Comparison of ENCODE assay signal across 8 mouse cellular contexts in genomic region chr15:99294813-99295374, GRCm38 (mm10). TPM values are rescaled to one million over a fixed set of nuclear protein-coding genes. Genes with fewer than 3 reads are reported as not detected.
DNase-seq lines count a peak whose midpoint lies in the region; ATAC-seq and TF ChIP-seq lines count a peak whose summit lies in the region.

Prpf40b (plus strand) TSS chr15:99295087.

- H3K36me3 ChIP-seq in G1E (replicated peaks) = peaks cover 6% of the 10 kb centered on the region
- H3K36me3 ChIP-seq in forebrain, postnatal 0 days (ENCODE audit: insufficient read depth) = no peaks in the 10 kb centered on the region
- no peaks in the 10 kb centered on the region for H3K36me3 ChIP-seq in lung, embryonic 15.5 days

- 2% methylated on average over 51 of the region's 64 CpGs for WGBS in forebrain, postnatal 0 days
- WGBS in lung, embryonic 15.5 days = under 1% methylated on average over 61 of the region's 64 CpGs

- DNase-seq in G1E (ENCODE audit: low spot score) = peak; percentile 99
- DNase-seq in cerebellum, adult 18-20 months = peak; percentile 88 to 96
- DNase-seq in forebrain, postnatal 0 days = peak; percentile 96
- DNase-seq in heart, postnatal 4 days = peak; percentile 96
- DNase-seq in layer of hippocampus, adult 8-10 months (ENCODE audit: low spot score in 2 of 2) = peak; percentile 92 to 93
- peak; percentile 94 for DNase-seq in ovary, adult 18-20 months (ENCODE audit: low spot score)
- peak; percentile 89 for DNase-seq in thymus, postnatal 0 days (ENCODE audit: low spot score)

- peak; percentile 74 for ATAC-seq in G1E (ENCODE audit: extremely low read depth, insufficient number of reproducible peaks, low FRiP score, poor library complexity, severe bottlenecking)
- ATAC-seq in forebrain, postnatal 0 days = peak; percentile 96
- ATAC-seq in lung, embryonic 15.5 days (ENCODE audit: borderline replicate concordance, extremely low read depth, low FRiP score, low TSS enrichment) = peak; percentile 97

- peak within 1 kb of the TSS; percentile 74 for H3K4me3 ChIP-seq in G1E (ENCODE audit: low read depth, low read length)
- H3K4me3 ChIP-seq in forebrain, postnatal 0 days (ENCODE audit: low read depth, low read length) = peak within 1 kb of the TSS; percentile 62
- peak within 1 kb of the TSS; percentile 76 for H3K4me3 ChIP-seq in lung, embryonic 15.5 days

- TF ChIP-seq CTCF in G1E (IDR thresholded peaks at IDR 0.05; ENCODE audit: low read depth, low read length) = no peak
- TF ChIP-seq CTCF in forebrain, postnatal 0 days (IDR thresholded peaks at IDR 0.05; ENCODE audit: low read depth) = peak; percentile 58

- H3K27me3 ChIP-seq in G1E (ENCODE audit: insufficient read depth, low read length) = peaks cover 12% of the 10 kb centered on the region; the same call in 1 of the 2 replicates
- H3K27me3 ChIP-seq in forebrain, postnatal 0 days (ENCODE audit: insufficient read depth, low read length) = no peaks in the 10 kb centered on the region
- H3K27me3 ChIP-seq in lung, embryonic 15.5 days = no peaks in the 10 kb centered on the region

- H3K9ac ChIP-seq in forebrain, postnatal 0 days = peak within 1 kb of the TSS; percentile 72
- H3K9ac ChIP-seq in lung, embryonic 15.5 days = peak within 1 kb of the TSS; percentile 66

- H3K4me2 ChIP-seq in forebrain, postnatal 0 days (ENCODE audit: low read depth) = peak within 1 kb of the TSS; percentile 57
- peak within 1 kb of the TSS; percentile 76 for H3K4me2 ChIP-seq in lung, embryonic 15.5 days

- peak within 1 kb of the TSS; percentile 92 for H3K27ac ChIP-seq in forebrain, postnatal 0 days (ENCODE audit: low read depth, low read length)
- H3K27ac ChIP-seq in lung, embryonic 15.5 days = peak within 1 kb of the TSS; percentile 91

- peaks cover 29% of the 10 kb centered on the region for H3K4me1 ChIP-seq in G1E (ENCODE audit: insufficient read depth, low read depth, low read length)
- 0 out of 2 replicates have a peak, but pooled peaks cover 10% of the 10 kb centered on the region for H3K4me1 ChIP-seq in forebrain, postnatal 0 days (ENCODE audit: insufficient read depth)
- H3K4me1 ChIP-seq in lung, embryonic 15.5 days = peaks cover 10% of the 10 kb centered on the region

- no peaks in the 10 kb centered on the region for H3K9me3 ChIP-seq in G1E (replicated peaks)
- no peaks in the 10 kb centered on the region for H3K9me3 ChIP-seq in forebrain, postnatal 0 days (ENCODE audit: low read length)
- H3K9me3 ChIP-seq in lung, embryonic 15.5 days = no peaks in the 10 kb centered on the region

RNA-seq across cellular contexts. Expression of gene Prpf40b, which starts in this region (rescaled TPM):
- total RNA-seq in G1E (2014; fragmentation: Nextera tagmentation) (39.1 and 39.5 TPM in 2 replicates), G1E (2017) (10.1 and 13.1 TPM in 2 replicates)
- polyA plus RNA-seq in G1E (2012) = 47.2 and 53.8 TPM in 2 replicates
- 110 and 116 TPM in 2 replicates for total RNA-seq in forebrain, postnatal 0 days (2014; rRNA removed)
- polyA plus RNA-seq in forebrain, postnatal 0 days (2015; fragmentation: Nextera tagmentation; extraction: Ambion mirVana) = 69.1 and 89.7 TPM in 2 replicates
- 10 to 100 TPM; 36.5 to 41.4 TPM for total RNA-seq in heart, postnatal 4 days (2021)
- 100 to 1,000 TPM in 1 of 4 experiments, 10 to 100 TPM in 3; 93.1 to 117 (median 99.9) TPM for total RNA-seq in layer of hippocampus, adult 8-10 months (2022)
- 55.1 and 55.3 TPM in 2 replicates for polyA plus RNA-seq in lung, embryonic 15.5 days (2015; fragmentation: Nextera tagmentation; extraction: Ambion mirVana)
- polyA plus RNA-seq in thymus, postnatal 0 days (2015; fragmentation: Nextera tagmentation; extraction: Ambion mirVana) = 13.0 and 14.0 TPM in 2 replicates

Comparison
In these comparisons a context has a peak if more than half of its experiments do, and no peak if none do; other contexts are left out.
1. Peak in every context shown above with its lines: DNase-seq, ATAC-seq, H3K4me3 ChIP-seq and H3K27ac ChIP-seq.